Comparison of ENCODE assay signal across 9 mouse cellular contexts in the genomic region with DNA sequence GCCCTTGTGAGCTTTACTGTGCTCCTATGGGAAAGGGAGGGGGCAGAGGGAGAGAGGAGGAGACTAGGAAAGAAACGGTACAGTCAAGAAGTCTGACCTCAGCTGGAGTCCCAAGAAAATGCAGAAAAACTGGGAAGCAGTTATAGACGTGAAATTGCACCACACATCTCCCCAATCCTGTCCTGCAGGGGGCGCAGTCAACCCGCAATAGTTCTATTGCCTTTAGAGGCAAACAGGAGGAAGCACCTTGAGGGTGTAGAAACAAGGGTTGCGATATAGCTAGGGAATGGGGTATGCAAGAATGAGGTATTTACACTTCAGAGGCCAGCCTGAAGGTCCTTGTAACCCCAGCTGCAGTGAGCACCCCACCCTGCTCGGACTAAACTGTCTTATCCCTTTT.
A peak's percentile ranks its signal among the peaks of the same experiment; 100 is the strongest.
DNase-seq lines count a peak whose midpoint lies in the region; ATAC-seq and TF ChIP-seq lines count a peak whose summit lies in the region.
"Had no signal": no experiment of that assay in that cellular context is flagged by ENCODE, and none has a peak within 500 bp of the region (broad histone marks: within the 10 kb centered on the region; RNA-seq: fewer than 3 reads in every experiment).

No protein-coding gene starts in this region.

- no peak for ATAC-seq in intestine, embryonic 14.5 days (replicated peaks; ENCODE audit: low FRiP score, low TSS enrichment, low read depth)
- ATAC-seq in intestine, embryonic 16.5 days: no peak

- H3K27me3 ChIP-seq in intestine, embryonic 14.5 days (replicated peaks; ENCODE audit: control insufficient read depth, insufficient read depth, low read length): no peaks in the 10 kb centered on the region
- H3K27me3 ChIP-seq in intestine, embryonic 16.5 days (replicated peaks; ENCODE audit: control insufficient read depth, insufficient read depth, low read length): no peaks in the 10 kb centered on the region
- H3K27me3 ChIP-seq in thymus, adult 2 months (ENCODE audit: control insufficient read depth, insufficient read depth, low read length): no peaks in the 10 kb centered on the region
- H3K27me3 ChIP-seq: embryonic facial prominence, embryonic 13.5 days had no signal

- H3K4me2 ChIP-seq in intestine, embryonic 14.5 days (ENCODE audit: low read length): no peak overlapping the region
- H3K4me2 ChIP-seq in intestine, embryonic 16.5 days (ENCODE audit: low read depth, low read length): no peak overlapping the region
- H3K4me2 ChIP-seq: embryonic facial prominence, embryonic 13.5 days had no signal

- H3K36me3 ChIP-seq in intestine, embryonic 14.5 days (ENCODE audit: control insufficient read depth, insufficient read depth, low read length): no peaks in the 10 kb centered on the region
- no peaks in the 10 kb centered on the region for H3K36me3 ChIP-seq in intestine, embryonic 16.5 days (ENCODE audit: control insufficient read depth, insufficient read depth, low read length)
- H3K36me3 ChIP-seq in thymus, adult 2 months (ENCODE audit: control insufficient read depth, insufficient read depth, low read length): no peaks in the 10 kb centered on the region
- H3K36me3 ChIP-seq: embryonic facial prominence, embryonic 13.5 days had no signal

- 8% methylated on average over 6 of the region's 6 CpGs for WGBS in intestine, embryonic 14.5 days
- 19% methylated on average over 6 of the region's 6 CpGs for WGBS in intestine, embryonic 16.5 days
- 10% methylated on average over 6 of the region's 6 CpGs for WGBS in thymus, adult 2 months

- TF ChIP-seq CTCF in cortical plate, adult 2 months (IDR thresholded peaks at IDR 0.05; ENCODE audit: extremely low read depth, insufficient read depth, low read length): peak; percentile 73
- no peak for TF ChIP-seq CTCF in thymus, adult 2 months (IDR thresholded peaks at IDR 0.05; ENCODE audit: borderline replicate concordance, control insufficient read depth, extremely low read depth, insufficient read depth, low read length, poor library complexity)

- no peaks in the 10 kb centered on the region for H3K4me1 ChIP-seq in intestine, embryonic 14.5 days (replicated peaks; ENCODE audit: control insufficient read depth, insufficient read depth, low read length)
- H3K4me1 ChIP-seq in intestine, embryonic 16.5 days (ENCODE audit: control insufficient read depth, insufficient read depth, low read length): no peaks in the 10 kb centered on the region
- no peaks in the 10 kb centered on the region for H3K4me1 ChIP-seq in cortical plate, adult 2 months (ENCODE audit: control insufficient read depth, insufficient read depth, low read length)
- H3K4me1 ChIP-seq in thymus, adult 2 months (replicated peaks; ENCODE audit: control insufficient read depth, insufficient read depth, low read length): peaks cover 5% of the 10 kb centered on the region
- H3K4me1 ChIP-seq: embryonic facial prominence, embryonic 13.5 days had no signal

- no peak for TF ChIP-seq POLR2A in cortical plate, adult 2 months (IDR thresholded peaks at IDR 0.05; ENCODE audit: extremely low read depth, insufficient read depth, low read length)
- no peak for TF ChIP-seq POLR2A in thymus, adult 2 months (IDR thresholded peaks at IDR 0.05; ENCODE audit: control insufficient read depth, extremely low read depth, insufficient read depth, low read length, poor library complexity)

- no peak overlapping the region for H3K4me3 ChIP-seq in intestine, embryonic 14.5 days (ENCODE audit: low read depth, low read length)
- H3K4me3 ChIP-seq in intestine, embryonic 16.5 days (ENCODE audit: low read length): no peak overlapping the region
- no peak overlapping the region for H3K4me3 ChIP-seq in cortical plate, adult 2 months (ENCODE audit: insufficient read depth, low read length)
- H3K4me3 ChIP-seq in thymus, adult 2 months (ENCODE audit: control insufficient read depth, insufficient read depth, low read length): no peak overlapping the region
- H3K4me3 ChIP-seq: embryonic facial prominence, embryonic 13.5 days had no signal

- no peaks in the 10 kb centered on the region for H3K9me3 ChIP-seq in intestine, embryonic 14.5 days (ENCODE audit: control insufficient read depth, low read length)
- H3K9me3 ChIP-seq in intestine, embryonic 16.5 days (ENCODE audit: control insufficient read depth, low read length): no peaks in the 10 kb centered on the region
- H3K9me3 ChIP-seq: embryonic facial prominence, embryonic 13.5 days had no signal

- no peak overlapping the region for H3K27ac ChIP-seq in intestine, embryonic 14.5 days (ENCODE audit: low read depth)
- no peak overlapping the region for H3K27ac ChIP-seq in intestine, embryonic 16.5 days (ENCODE audit: low read length)
- H3K27ac ChIP-seq in cortical plate, adult 2 months (ENCODE audit: insufficient read depth, low read length): no peak overlapping the region
- H3K27ac ChIP-seq in thymus, adult 2 months (ENCODE audit: control insufficient read depth, insufficient read depth, low read length): no peak overlapping the region
- H3K27ac ChIP-seq: embryonic facial prominence, embryonic 13.5 days had no signal

- DNase-seq in intestine, embryonic 14.5 days (ENCODE audit: low spot score): peak; percentile 69
- DNase-seq in adipocyte (ENCODE audit: low spot score): peak; percentile 62
- DNase-seq in heart, postnatal 10 days: peak; percentile 40 to 71
- DNase-seq in left cerebral cortex, adult 11 months (ENCODE audit: low spot score): peak; percentile 32
- DNase-seq in naive thymus-derived CD4-positive, alpha-beta T cell, adult 2 months (ENCODE audit: low read depth): peak; percentile 89
- peak; percentile 80 for DNase-seq in thymus, adult 2 months

- H3K9ac ChIP-seq in intestine, embryonic 14.5 days (ENCODE audit: low read length): no peak overlapping the region
- H3K9ac ChIP-seq in intestine, embryonic 16.5 days (ENCODE audit: low read depth, low read length): no peak overlapping the region
- H3K9ac ChIP-seq: embryonic facial prominence, embryonic 13.5 days had no signal

- intact Hi-C loops in heart, postnatal 10 days (cut with DNase I): no loop called here

Comparison
In these comparisons a context has a peak if more than half of its experiments do, and no peak if none do; other contexts are left out.
1. DNase-seq: peak in every context shown above with its lines; median percentile 89 in naive thymus-derived CD4-positive, alpha-beta T cell, adult 2 months; 80 in thymus, adult 2 months; 69 in intestine, embryonic 14.5 days; 62 in adipocyte; 56 in heart, postnatal 10 days; 32 in left cerebral cortex, adult 11 months.